Mouse (Mus musculus): ENCODE results near the gene Fcho1.
A peak's percentile ranks its signal among the peaks of the same experiment; 100 is the strongest.

Gene Fcho1

DNA sequence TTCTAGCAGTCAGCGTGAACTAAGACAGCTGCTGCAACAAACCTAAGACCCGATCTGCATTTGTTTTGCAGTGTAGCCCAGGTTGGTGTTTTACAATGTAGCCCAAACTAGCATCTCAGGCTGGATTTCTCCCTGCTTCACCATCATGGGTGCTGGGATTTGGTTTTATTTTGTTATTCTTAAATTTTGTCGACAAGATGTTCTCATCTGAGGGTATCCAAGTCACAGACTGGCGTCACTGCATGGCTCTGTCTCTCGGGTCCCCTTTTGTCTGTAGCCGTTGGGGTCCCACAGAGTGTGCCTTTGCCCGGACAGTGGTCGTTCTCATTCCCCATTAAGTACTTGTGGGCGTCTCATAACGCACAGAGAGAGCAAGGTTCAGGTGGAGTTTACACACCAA, 40.8 kb downstream of the Fcho1 start:
- DNase-seq (ENCODE audit: low spot score in 2 of 2): no peak

DNA sequence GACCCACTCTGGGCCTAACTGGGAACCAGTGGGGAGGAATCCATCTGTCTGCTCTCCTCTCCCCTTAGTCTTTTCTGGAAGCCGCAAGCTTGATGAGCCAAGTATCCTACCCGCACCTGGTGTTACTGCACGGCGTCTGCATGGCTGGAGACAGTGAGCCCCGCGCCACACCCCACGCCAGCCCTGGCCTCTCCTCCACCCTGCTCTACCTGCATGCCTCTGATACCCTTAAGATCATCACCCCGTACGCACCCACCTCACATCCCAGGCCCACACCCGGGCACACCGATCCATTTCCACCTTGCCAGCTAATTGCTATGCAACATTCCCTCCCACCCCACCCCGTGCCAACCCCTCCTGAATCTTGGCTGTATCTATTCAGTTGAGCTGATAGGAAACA, 42.7 kb downstream of the Fcho1 start:
- no peak for DNase-seq (ENCODE audit: low spot score in 2 of 2)

DNA sequence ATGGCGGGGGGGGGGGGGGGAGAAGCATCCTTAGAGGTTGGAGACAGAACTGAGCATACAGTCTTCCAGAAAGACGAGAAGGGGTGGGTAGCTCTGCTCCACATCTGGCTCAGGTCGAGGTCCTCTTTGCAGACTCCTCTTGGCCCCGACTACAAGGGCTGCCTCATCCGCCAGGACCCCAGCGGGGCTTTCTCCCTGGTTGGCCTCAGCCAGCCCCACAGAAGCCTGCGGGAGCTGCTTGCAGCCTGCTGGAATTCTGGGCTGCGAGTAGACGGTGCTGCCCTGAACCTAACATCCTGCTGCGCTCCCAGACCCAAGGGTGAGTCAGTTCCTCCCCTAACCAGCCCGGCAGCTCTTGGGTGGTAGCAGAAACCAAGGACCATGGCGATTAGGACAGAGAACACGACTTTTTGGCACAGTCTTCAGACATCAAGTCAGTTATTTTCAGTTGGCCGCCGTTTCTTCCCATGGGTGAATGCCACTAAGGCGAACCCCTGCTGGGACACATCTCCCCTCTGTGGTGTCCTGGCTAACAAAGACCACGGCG, 44.1 kb downstream of the Fcho1 start:
- no peak for DNase-seq (ENCODE audit: low spot score in 2 of 2)

DNA sequence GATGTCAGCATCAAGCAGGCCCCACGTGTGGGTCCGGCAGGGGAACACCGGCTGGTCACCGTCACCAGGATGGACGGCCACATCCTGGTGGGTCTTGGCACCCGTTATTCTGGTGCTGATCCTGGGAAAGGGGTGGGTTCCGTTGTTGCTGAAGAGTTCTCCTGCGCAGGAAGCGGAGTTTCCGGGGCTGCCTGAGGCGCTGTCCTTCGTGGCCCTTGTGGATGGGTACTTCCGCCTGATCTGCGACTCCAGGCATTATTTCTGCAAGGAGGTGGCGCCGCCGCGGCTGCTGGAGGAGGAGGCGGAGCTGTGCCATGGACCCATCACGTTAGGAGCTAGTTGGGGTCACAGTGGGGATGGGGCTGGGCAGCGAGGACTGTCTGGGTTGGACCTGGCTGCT, 45.0 kb downstream of the Fcho1 start:
- no peak for DNase-seq (ENCODE audit: low spot score in 2 of 2)

DNA sequence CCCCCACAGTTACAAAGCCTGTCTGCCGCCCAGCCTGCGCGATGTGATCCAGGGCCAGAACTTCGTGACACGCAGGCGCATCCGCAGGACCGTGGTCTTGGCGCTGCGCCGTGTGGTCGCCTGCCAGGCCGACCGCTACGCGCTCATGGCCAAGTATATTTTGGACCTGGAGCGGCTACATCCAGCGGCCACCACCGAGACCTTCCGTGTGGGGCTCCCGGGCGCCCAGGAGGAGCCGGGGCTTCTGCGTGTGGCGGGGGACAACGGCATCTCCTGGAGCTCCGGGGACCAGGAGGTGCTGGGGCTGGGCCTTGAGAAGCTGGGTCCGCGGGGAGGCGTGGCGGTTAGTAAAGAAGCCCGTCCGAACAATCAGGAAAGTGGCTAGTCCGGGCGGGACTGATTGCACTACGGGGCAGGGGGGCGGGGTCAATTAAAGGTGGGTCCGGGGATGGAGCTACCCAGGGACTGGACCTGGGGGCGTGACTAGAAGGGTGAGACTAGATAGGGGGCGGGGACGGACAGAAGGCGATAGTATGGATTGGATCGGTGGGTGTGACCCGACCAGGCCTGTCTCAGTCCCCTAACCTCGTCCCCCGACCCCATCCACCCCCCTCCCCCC, 45.9 kb downstream of the Fcho1 start:
- no peak for DNase-seq (ENCODE audit: low spot score in 2 of 2)

DNA sequence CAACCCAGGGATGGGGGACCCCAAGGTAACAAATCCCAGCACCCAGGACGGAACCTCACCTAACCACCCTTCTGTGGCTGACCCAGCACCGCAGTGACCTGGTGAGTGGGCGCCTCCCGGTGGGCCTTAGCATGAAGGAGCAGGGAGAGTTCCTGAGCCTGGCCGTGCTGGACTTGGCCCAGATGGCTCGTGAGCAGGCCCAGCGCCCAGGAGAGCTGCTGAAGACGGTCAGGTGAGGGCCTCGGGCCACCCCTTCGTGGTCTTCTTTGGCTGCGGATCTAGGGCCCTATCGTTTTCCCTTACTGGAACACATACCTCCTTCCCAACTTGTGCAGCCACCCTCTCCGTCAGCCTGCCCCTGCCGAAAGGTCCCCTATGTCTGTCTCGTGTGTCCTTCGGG, 46.4 kb downstream of the Fcho1 start:
- DNase-seq (ENCODE audit: low spot score in 2 of 2): no peak

DNA sequence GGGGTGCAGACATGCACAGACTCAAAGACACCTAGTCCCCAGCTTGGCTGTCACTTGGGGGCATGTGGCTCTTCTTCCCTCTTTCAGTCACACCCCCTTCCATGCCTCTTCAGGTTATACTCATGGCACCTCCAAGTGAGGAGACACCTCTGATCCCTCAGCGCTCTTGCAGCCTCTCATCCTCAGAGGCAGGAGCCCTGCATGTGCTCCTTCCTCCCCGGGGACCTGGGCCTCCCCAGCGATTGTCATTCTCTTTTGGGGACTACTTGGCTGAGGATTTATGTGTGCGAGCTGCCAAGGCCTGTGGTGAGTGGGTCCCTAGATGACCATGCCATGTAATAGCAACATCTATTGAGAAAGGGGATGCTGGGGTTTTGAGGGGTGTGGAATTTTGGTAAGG, 47.3 kb downstream of the Fcho1 start:
- no peak for DNase-seq (ENCODE audit: low spot score in 2 of 2)

DNA sequence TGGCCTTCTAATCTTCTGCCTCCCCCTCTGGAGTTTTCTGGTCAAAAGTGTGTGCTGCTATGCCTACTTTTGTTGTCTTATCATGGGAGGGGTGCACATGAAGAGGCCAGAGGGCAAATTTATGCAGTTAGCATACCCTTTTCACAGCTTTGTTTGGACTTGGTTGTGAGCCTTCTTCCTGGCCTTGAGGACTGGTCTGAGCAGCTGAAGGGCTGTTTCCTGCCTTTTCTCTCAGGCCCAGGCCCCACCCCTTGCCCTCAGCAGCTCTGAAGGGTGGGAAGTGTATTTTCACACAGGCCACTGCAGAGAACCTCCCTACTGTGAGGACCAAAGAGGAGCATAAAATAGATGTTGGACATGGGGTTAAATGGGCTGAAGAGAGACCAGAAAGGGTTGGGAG, 48.0 kb downstream of the Fcho1 start:
- no peak for DNase-seq (ENCODE audit: low spot score in 2 of 2)

DNA sequence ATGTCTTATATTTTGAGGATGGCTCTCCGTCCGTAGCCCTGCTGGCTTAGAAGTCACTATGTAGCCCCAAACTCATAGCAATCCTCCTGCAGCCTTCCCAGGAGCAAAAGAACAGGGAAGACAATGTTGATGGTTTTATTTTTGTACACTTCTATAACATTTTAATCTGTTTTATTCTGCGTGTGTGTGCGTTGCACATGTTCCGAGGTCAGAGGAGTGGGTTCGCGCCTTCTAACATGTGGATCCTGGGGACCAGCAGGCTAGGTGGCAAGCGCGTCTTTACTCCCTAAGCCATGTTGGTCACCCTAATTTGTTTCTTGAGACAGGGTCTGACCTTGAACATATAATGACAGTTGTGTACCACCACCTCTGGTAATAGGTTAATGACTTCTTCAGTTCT, 48.7 kb downstream of the Fcho1 start:
- DNase-seq (ENCODE audit: low spot score in 2 of 2): no peak

DNA sequence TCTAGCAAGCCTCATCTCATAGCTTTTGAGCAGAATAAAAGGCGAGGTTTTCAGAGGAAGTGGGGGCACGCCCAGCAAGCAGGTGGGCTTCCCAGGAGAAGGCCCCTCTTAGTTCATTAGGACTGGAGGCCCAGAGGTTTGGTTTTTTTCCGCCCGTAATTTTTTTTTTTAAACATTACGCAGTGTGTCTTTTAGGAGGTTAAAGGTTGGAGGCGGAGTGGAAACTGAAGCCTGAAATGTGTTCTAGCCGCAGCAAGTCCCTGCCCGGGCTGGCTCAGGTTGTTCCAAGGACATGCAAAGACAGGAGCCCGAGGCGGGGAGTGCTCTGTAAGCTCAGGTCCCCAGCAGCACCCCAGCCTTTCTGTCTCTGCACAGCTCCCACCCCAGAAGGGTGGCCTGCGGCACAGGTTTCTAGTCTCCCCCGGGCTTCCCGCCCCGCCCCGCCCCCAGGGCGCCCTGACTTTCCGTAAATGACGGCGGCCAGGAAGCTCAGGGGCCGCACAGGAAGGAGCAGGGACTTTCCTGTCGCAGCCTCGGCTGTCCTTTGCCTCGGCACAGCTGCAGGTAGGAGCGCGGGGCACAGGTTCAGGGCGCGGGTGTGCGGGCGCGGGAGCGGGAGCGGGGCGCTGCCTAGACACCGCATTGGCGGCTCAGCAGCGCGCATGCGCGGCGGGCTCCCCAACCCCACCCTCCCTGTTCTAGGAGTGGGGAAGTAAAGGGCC, 49.3 kb downstream of the Fcho1 start, which contains the start of gene Jak3:
Gene Jak3 (plus strand): TSS at position 277 of the 722 bp plus-strand sequence.
- peak; percentile 55 to 68 for DNase-seq (ENCODE audit: low spot score in 2 of 2)

DNA sequence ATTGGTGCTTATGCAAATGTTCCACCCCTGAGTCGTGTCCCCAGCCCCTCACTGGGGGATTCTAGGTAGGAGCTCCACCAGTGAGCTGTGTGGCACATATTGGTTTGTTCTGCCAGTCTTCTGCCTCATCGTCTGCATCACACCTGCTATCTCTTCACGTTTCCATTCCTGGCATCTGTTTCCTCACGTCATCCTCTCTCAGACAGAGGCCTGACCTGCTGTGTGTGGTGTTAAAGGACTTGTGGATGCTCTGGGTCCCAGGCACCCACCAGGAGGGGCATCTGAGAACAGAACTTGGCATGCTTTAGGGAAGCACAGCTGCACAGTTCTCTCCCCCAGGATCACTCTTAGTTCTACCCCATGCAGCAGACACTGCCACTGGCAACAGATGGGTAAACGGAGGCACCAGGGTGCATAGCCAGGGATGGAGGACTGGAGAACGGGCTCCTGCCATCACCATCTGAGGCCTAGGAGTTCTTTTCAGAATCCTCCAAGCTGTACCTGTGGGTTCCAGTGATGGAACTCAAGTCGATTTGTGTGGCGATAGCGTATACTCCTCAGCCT, 50.0 kb downstream of the Fcho1 start:
- DNase-seq (ENCODE audit: low spot score in 2 of 2): no peak

DNA sequence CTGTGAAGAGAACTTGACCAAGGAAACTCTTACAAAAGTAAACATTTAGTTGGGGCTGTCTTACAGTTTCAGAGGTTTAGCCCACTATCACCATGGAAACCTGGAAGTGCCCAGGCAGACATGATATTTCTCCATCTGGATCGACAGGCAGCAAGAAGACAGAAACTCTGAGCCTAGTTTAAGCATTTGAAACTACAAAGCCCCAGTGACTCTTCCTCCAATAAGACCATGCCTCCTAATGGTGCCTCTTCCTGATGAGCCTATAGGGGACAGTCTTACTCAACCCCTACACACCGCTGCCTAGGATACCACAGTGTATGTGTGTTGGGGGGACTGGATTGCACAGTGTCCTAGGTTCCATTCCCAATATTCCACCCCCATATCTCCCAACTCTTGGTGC, 51.4 kb downstream of the Fcho1 start:
- no peak for DNase-seq (ENCODE audit: low spot score in 2 of 2)

DNA sequence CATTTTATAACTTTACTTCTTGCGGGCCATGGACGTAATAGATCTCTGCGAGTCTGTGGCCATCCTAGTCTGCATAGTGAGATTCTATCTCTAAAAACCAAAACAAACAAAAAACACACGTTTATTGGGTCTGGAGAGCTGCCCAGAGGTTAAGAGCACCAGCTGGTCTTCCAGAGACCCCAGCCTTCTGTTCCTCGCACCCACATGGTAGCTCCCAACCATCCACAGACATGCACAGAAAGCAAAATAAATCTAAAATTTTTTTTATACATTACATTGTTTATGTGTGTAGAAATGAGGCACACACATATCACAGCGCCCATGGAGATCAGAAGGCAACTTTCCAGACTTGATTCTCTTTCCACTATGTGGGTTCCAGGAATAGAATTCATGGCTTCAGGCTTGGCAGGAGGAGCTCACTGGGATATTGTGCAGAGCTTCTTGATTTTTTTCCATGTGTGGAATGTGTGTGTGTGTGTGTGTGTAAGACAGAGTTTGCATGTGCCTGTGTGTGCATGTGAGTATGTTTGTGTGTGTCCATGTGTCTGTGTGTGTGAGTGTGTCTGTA, 53.3 kb downstream of the Fcho1 start:
- no peak for DNase-seq (ENCODE audit: low spot score in 2 of 2)

DNA sequence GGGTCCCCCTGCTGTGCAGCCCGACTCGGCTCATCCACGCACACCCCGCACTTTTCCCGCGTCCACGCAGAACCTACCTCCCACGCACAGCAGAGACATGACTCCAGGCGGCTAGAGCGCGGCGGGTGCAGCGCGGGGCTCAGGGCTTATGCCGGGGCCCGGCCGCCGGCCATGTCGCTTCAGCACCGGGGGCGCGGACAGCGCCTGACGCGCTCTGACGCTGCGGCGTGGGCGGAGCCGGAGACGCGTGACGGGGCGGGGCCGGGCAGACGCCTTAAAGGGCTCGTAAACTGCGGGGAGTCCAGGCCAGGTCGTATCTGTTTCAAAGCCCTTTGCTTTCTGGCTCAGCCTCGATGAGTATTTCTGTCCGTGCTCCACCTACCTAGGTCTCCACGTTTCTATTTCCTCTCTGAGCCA, 54.0 kb downstream of the Fcho1 start, which contains the start of gene Unc13a:
Gene Unc13a (minus strand): TSS at position 209 of the 417 bp plus-strand sequence.
- DNase-seq (ENCODE audit: low spot score in 2 of 2): peak; percentile 80 to 94

DNA sequence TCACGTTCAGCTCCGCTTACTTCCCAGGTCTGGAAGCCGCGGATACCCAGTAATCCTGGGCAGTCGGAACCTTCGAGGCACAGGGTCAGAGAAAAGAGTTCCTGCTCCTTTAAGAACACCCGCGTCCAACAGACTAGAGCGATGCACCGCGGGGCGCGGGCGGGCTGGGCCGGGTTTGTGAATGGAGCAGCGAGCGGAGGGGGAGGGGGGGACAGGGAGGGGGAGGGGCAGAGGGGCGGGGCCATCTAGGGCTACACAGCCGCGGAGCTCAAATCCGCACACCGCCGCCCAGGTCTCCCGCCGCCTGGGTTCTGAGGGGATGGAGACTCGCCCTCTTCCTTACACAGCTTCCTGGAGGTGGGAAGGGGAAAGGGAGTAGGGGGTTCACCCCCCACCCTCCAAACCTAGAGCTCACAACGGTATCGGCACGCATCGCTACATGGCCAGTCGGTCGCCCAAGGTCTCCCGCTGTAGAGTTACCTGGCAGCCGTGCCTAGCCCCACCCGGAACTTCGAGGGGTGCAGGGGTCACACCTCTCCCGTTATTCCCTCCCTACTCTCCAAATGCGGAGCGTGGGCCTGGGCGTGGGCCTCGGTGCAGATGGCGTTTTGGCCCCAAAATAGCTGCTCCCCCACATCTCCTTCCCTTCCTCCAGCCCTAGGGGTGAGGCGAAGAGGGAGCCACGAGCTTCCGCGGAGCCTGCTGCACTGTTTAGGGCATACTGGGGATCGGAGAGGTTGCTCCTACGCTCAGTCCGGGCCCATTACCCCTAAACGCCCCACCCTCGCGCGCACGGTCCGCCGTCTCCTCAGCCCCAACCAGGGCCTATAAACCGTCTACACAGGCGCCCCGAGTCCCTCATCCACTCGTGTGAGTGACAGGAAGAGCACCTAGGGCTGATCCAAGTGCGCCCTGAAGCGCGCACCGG, 54.6 kb downstream of the Fcho1 start:
- DNase-seq (ENCODE audit: low spot score in 2 of 2): peak in 1 of 2 experiments; percentile 15

DNA sequence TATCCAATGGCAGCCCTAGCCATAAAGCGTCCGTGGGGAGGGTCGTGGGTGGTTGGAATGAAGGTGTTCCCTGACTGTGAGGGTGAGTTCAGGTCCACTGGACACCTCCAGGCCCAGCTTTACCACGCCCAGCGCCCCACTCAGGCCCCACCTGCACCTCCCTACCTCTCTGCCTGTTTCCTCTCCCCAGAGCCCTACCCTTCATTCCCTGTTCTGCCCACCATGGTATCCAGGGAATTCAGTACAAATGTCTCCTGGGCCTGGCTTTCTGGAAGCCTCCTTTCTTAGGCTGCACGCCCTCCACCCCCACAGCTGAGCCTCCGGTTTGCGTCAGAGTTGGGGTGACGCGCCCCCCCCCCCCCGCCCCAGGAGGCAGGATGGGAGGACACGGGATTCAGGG, 55.3 kb downstream of the Fcho1 start:
- no peak for DNase-seq (ENCODE audit: low spot score in 2 of 2)

DNA sequence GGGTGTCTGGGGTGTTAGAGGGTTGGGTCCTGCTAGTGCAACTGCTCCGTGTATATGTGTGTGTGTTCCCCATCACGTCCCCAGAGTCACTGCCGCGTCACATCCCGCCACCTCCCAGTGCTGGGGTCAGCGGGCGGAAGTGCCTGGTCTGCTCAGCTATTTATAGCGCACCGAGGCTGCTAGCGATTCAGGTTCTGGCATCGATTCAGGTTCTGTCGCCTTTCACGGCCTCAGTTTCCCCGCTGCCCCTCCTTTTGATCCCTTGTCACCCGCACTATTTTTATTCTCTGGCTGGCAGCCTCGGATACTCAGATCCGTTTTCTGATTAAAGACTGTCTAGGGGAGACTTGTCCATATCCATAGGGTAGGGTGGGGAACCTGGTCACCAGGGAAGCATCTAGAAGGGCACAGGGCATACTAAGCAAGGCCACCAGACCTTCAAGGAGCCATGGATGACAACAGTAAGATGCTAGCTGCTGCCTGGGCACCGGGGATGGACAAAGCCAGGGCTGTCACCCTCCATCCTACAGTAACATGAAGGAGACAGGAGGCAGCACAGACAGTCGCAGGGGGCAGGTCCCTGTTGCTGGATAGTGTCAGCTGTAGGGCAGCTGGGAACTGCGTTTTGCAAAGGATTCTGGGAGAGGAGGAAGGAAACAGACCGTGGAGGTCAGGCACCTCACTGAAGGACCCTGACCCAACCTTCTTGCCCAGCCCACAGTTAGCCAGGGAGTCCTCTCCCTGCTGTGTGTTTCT, 57.1 kb downstream of the Fcho1 start:
- peak in 1 of 2 experiments; percentile 28 for DNase-seq (ENCODE audit: low spot score in 2 of 2)

DNA sequence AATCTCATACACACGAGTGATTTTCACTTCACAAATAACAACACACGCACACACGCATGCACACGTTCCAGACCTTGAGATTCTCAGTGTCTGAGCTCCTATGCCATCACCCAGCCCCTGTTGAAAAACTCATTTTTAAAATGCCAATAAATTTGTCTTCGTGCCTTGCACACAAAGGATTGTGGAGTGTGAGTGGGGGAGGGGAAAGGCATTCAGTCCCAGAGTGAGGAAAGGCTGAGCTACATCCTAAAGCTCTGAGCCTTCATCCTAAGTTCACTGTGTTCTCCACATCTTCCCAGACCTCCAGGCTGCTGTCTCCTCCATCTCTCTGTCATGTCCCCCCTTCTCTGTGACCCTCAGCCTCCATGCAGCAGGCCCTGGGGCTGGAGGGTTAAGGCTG, 58.3 kb downstream of the Fcho1 start:
- no peak for DNase-seq (ENCODE audit: low spot score in 2 of 2)

DNA sequence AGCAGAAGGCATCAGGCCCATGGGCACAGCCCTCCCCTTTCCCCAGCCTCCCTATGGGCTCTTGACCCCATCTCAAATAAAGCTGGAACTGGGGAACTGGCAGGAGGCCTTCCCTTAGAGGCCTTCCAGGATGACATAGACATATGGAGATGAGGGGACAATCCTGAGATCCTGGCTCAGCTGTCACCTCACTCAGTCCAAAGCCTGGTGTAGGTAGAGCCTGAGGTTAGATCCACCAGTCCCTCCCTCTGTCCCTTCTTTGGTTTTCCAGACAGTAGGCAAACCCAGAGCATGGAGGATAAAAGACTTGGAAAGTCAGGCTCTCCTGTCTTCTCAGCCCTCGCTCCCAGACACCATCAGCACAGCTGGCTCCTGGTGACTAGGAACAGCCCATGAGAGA, 58.7 kb downstream of the Fcho1 start:
- no peak for DNase-seq (ENCODE audit: low spot score in 2 of 2)

DNA sequence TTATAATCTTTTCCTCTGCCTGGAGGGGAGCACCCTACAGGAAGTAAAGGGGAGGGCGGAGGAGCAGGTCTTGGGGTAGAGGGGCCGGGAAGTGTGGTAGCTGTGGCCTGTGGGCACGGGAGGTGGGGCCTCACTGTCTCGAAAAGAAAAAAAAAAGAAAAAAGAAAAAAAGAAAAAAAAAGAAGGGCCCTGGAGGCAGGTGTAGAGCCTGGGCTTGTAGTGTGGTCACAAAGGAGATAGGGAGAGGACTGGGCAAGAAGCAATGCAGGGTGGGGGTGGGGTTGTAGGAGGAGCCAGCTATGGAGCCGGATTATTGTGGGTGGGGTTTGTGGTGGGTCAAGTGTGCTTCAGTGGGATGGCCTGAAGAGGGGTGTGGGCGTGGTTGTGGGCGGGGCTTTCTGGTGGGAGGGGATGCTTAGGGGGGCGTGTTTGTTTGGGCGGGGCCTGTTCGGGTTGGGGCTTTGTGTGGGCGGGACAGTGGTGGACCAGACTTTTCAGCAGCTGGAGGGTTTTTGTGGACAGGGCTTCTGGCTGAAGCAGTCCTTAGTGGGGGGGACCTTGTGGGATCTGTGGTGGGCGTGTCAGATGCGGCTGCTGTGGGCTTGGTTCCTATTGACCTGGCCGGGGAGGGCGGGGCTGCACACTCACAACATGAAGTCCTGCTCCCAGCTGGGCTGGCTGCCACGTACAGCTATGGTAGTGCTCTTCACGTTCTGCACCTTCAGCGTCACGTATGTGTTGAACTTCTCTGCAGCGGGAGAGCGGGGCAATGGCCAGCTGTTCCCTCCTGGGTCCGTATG, 60.0 kb downstream of the Fcho1 start:
- peak; percentile 40 to 45 for DNase-seq (ENCODE audit: low spot score in 2 of 2)
